In the genomic region with DNA sequence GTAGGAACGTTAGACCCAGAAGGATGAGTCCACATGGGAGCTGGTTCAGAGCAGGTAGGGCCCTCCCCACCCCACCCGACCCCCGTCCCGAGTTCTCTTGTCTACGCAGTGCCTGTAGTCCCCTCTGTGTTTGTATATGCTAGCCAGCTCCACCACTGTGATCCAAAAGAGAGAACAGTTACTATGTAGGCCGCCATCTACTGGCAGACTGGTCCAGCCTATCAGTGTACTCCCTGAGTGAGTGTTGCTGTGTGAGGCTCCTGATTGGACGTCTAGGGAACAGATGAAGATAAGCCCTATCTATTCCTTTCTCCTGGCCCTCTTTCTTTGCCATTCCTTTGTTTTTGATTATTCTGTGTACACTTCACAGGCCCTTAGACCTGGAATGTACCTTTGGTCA, we compare ENCODE assay signal across 8 mouse cellular contexts.
DNase-seq lines count a peak whose midpoint lies in the region; ATAC-seq lines count a peak whose summit lies in the region.

No protein-coding gene starts in this region.

- no peak overlapping the region for H3K9ac ChIP-seq in kidney, embryonic 14.5 days (ENCODE audit: low read depth, low read length)
- H3K9ac ChIP-seq in hindbrain, embryonic 11.5 days (ENCODE audit: low read depth, low read length), result no peak overlapping the region

- DNase-seq in heart, adult 18-20 months, result peak; percentile 36 to 56
- DNase-seq in heart, postnatal 25 days (ENCODE audit: low spot score), result no peak
- peak; percentile 74 for DNase-seq in R1 (ENCODE audit: low read depth, low spot score)
- DNase-seq in layer of hippocampus, adult 11-12 months (ENCODE audit: low spot score), result no peak
- DNase-seq in hindbrain, embryonic 11.5 days (ENCODE audit: low spot score), result no peak
- DNase-seq in layer of hippocampus, postnatal 10 days (ENCODE audit: low spot score in 2 of 2), result no peak

- peak; percentile 48; the same call in 1 of the 2 replicates for ATAC-seq in kidney, embryonic 14.5 days (ENCODE audit: low FRiP score, low TSS enrichment)
- peak; percentile 83 for ATAC-seq in megakaryocyte, adult 5-6 weeks (ENCODE audit: poor library complexity, severe bottlenecking)
- ATAC-seq in hindbrain, embryonic 11.5 days (ENCODE audit: low FRiP score), result no peak

- H3K4me2 ChIP-seq in kidney, embryonic 14.5 days (replicated peaks; ENCODE audit: low read depth, low read length), result no peak overlapping the region
- no peak overlapping the region for H3K4me2 ChIP-seq in hindbrain, embryonic 11.5 days (replicated peaks; ENCODE audit: low read depth, low read length)

- H3K9me3 ChIP-seq in kidney, embryonic 14.5 days (ENCODE audit: control insufficient read depth, low read length), result peaks cover 3% of the 10 kb centered on the region; the same call in 1 of the 2 replicates
- no peaks in the 10 kb centered on the region for H3K9me3 ChIP-seq in hindbrain, embryonic 11.5 days (ENCODE audit: control insufficient read depth, low read length)

- no peaks in the 10 kb centered on the region for H3K4me1 ChIP-seq in kidney, embryonic 14.5 days (ENCODE audit: control insufficient read depth, insufficient read depth, low read length)
- H3K4me1 ChIP-seq in hindbrain, embryonic 11.5 days (replicated peaks; ENCODE audit: control insufficient read depth, insufficient read depth, low read length), result no peaks in the 10 kb centered on the region; the same call in 1 of the 2 replicates

- 79% methylated on average over 7 of the region's 7 CpGs for WGBS in kidney, embryonic 14.5 days
- 66% methylated on average over 7 of the region's 7 CpGs for WGBS in hindbrain, embryonic 11.5 days

- no peaks in the 10 kb centered on the region for H3K36me3 ChIP-seq in kidney, embryonic 14.5 days (ENCODE audit: control insufficient read depth, insufficient read depth, low read length)
- H3K36me3 ChIP-seq in hindbrain, embryonic 11.5 days (ENCODE audit: control insufficient read depth, insufficient read depth, low read length), result no peaks in the 10 kb centered on the region

- intact Hi-C loops in heart, postnatal 25 days (cut with DNase I), result loop anchor here (2.0 kb wide), 1 partner anchor 124 kb away; no protein-coding TSS in a partner anchor

- no peak overlapping the region for H3K4me3 ChIP-seq in kidney, embryonic 14.5 days (ENCODE audit: low read length)
- H3K4me3 ChIP-seq in hindbrain, embryonic 11.5 days (ENCODE audit: low read depth, low read length), result no peak overlapping the region

- no peak overlapping the region for H3K27ac ChIP-seq in kidney, embryonic 14.5 days (ENCODE audit: low read depth, low read length)
- no peak overlapping the region for H3K27ac ChIP-seq in hindbrain, embryonic 11.5 days (ENCODE audit: low read depth, low read length)

- no peaks in the 10 kb centered on the region for H3K27me3 ChIP-seq in kidney, embryonic 14.5 days (ENCODE audit: control insufficient read depth, insufficient read depth, low read length)
- H3K27me3 ChIP-seq in hindbrain, embryonic 11.5 days (ENCODE audit: control insufficient read depth, insufficient read depth, low read length), result no peaks in the 10 kb centered on the region

Comparison
In these comparisons a context has a peak if more than half of its experiments do, and no peak if none do; other contexts are left out.
1. DNase-seq: peak in heart, adult 18-20 months (2 of 2) and R1 (single experiment); none in heart, postnatal 25 days (single experiment), layer of hippocampus, adult 11-12 months (single experiment), hindbrain, embryonic 11.5 days (single experiment) and layer of hippocampus, postnatal 10 days (0 of 2).